Mouse (Mus musculus) lung, embryonic 16.5 days (tissue): ENCODE measurements around the gene Nol11. TPM values are rescaled to one million over a fixed set of nuclear protein-coding genes. Genes with fewer than 3 reads are reported as not detected.
"Not testable (repeated sequence)": the region's sequence is repeated elsewhere in the genome, so short reads cannot be mapped to it uniquely, and the experiment has no call there.

Experiments
- ATAC-seq: fragments of 200-750 bp; cut with Nextera tagmentation; 2 replicates; pipeline ENCODE4 v1.8.0; 2017; ENCODE audit warnings: low read depth, mild to moderate bottlenecking, moderate library complexity
- H3K27ac ChIP-seq: fragments of 300-500 bp; sonication (generic); 2 replicates; pipeline ENCODE4 v1.5.1; 2014; ENCODE audit warnings: mild to moderate bottlenecking, control low read depth, low read length
- H3K27me3 ChIP-seq: fragments of 300-500 bp; sonication (generic); 2 replicates; pipeline ENCODE4 v1.6.1; 2014; ENCODE audit warnings: low read depth, low read length, mixed read lengths; ENCODE audit not compliant: control insufficient read depth, insufficient read depth
- H3K36me3 ChIP-seq: fragments of 300-500 bp; sonication (generic); 2 replicates; pipeline ENCODE4 v1.6.1; 2014; ENCODE audit warnings: low read length; ENCODE audit not compliant: control insufficient read depth, insufficient read depth
- H3K4me1 ChIP-seq: fragments of 300-500 bp; sonication (generic); replicated peaks from 2 replicates; pipeline ENCODE4 v1.6.1; 2014; ENCODE audit warnings: low read length, mixed read lengths; ENCODE audit not compliant: control insufficient read depth, insufficient read depth
- H3K4me2 ChIP-seq: fragments of 300-500 bp; sonication (generic); 2 replicates; pipeline ENCODE4 v1.6.1; 2014; ENCODE audit warnings: low read depth, low read length, control low read depth
- H3K4me3 ChIP-seq: fragments of 300-500 bp; sonication (generic); 2 replicates; pipeline ENCODE4 v1.5.1; 2014; ENCODE audit warnings: mild to moderate bottlenecking, low read length, control low read depth
- H3K9ac ChIP-seq: fragments of 300-500 bp; sonication (generic); 2 replicates; pipeline ENCODE4 v1.6.1; 2014; ENCODE audit warnings: low read length, control low read depth
- H3K9me3 ChIP-seq: fragments of 300-500 bp; sonication (generic); 2 replicates; pipeline ENCODE4 v1.6.1; 2016; ENCODE audit warnings: low read length; ENCODE audit not compliant: control insufficient read depth
- WGBS: fragments of 180-500 bp; shearing (Covaris S2); extraction: QIAGEN DNeasy Blood & Tissue Kit; methylation state at CpG from one replicate; pipeline ENCODE4 v1.1.7; 2014; 5-methylcytosine and 5-hydroxymethylcytosine counted together
- polyA plus RNA-seq: library from polyadenylated mRNA; unstranded; fragments of >200 nt; fragmentation: Nextera tagmentation; extraction: Ambion mirVana; gene quantifications from 2 replicates; pipeline ENCODE4 v1.2.1, GENCODE M21; 2015

Gene Nol11
- polyA plus RNA-seq, 1 experiment from 2014 or later, result 49.4 TPM

DNA sequence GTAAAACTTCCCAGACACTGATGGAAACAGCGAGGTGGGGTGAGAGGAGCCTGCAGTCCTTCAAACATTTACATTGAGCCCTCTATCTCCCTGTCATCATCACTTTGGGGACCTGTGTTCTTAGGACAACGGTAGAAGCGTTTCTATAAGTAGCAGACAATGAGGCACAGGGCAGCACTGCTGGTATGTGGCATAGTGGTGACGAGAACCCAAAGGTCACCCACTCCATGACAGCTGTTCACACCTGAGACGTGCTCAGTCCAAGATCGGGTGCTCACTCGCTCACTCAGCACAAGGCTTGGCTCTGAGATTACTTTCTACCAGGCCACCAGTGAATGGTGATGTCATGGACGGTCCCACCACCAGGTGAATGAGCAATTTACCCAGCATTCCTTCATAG is 5.4 kb downstream of the Nol11 start:
- no peaks in the 10 kb centered on the region for H3K27me3 ChIP-seq
- H3K36me3 ChIP-seq, result peaks cover 37% of the 10 kb centered on the region
- no peak overlapping the region for H3K27ac ChIP-seq
- H3K4me3 ChIP-seq, result no peak overlapping the region
- 84% methylated on average over 8 of the region's 8 CpGs for WGBS
- H3K9me3 ChIP-seq, result no peaks in the 10 kb centered on the region
- H3K9ac ChIP-seq, result no peak overlapping the region
- ATAC-seq, result no peak
- no peak overlapping the region for H3K4me2 ChIP-seq
- H3K4me1 ChIP-seq, result peaks cover 4% of the 10 kb centered on the region; the same call in 1 of the 2 replicates

DNA sequence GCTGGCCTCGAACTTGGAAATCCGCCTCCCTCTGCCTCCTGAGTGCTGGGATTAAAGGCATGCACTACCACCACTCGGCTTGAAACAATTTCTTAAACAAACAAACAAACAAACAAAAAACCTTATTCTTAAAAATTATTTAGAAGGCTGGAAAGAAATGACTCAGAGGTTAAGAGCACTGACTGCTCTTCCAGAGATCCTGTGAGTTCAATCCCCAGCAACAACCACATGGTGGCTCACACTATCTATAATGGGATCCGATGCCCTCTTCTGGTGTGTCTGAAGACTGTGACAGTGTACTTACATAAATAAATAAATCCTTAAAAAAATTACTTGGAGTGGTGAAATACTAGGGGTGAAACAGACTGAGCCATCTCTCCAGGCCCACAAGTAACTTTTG is 28.0 kb downstream of the Nol11 start:
- H3K9ac ChIP-seq, result no peak overlapping the region
- no peak overlapping the region for H3K4me3 ChIP-seq
- no peak overlapping the region for H3K4me2 ChIP-seq
- H3K27ac ChIP-seq, result no peak overlapping the region
- no peaks in the 10 kb centered on the region for H3K9me3 ChIP-seq
- ATAC-seq, result no peak
- H3K36me3 ChIP-seq, result peaks cover 7% of the 10 kb centered on the region
- WGBS, result 58% methylated on average over 4 of the region's 4 CpGs
- H3K27me3 ChIP-seq, result no peaks in the 10 kb centered on the region
- H3K4me1 ChIP-seq, result no peaks in the 10 kb centered on the region

DNA sequence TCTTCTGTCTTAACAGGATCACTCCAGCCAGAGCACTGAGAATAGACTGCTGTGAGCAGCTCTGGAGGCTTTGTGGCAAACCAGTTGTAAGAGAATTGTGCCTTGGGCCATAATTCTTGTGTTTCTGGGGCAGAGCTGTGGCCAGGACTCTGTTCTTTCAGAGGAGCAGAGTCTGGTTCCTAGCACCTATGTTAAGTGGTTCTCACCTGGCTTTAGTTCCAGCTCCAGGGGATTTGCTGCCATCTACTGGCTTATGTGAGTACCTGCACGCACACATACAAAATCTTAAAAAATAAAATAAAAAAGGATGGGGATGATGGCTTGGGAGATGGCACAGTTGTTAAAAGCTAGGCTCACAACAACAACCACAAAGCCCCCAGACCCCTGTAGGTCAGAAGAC is 30.1 kb downstream of the Nol11 start:
- 42% methylated on average over 1 of the region's 1 CpGs for WGBS
- no peaks in the 10 kb centered on the region for H3K4me1 ChIP-seq
- H3K9me3 ChIP-seq, result no peaks in the 10 kb centered on the region
- no peaks in the 10 kb centered on the region for H3K27me3 ChIP-seq
- H3K4me2 ChIP-seq, result no peak overlapping the region
- H3K27ac ChIP-seq, result no peak overlapping the region
- no peaks in the 10 kb centered on the region for H3K36me3 ChIP-seq
- no peak overlapping the region for H3K4me3 ChIP-seq
- ATAC-seq, result no peak
- no peak overlapping the region for H3K9ac ChIP-seq

DNA sequence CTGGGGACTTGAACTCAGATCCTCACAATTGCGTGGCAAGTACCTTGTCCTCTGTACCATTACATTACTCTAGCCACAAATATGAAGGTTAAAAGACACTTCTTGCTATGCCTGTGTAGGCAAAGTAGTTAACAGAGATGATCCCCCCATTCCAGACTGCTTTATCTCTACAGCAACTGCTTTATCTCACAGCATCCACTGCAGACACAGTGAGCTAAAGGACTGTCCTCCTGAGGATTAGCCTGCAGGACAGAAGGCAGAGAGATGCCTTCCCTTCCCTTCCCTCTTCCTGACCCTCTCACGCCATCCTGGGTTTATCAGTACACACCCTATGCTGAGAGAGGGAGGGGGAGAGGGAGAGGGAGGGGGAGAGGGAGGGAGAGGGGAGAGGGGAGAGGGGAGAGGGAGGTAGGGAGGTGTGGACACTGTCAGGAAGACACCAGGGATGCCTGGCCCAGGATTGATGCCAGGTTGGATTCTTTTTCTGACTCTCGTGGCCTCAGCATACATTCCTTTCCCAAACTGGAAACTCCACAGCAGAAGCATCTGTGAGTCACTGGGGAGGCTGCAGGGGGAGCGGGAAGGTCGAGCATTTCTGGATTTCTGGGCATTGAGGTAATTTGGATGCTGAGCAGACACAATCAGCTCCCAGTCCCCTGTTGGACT is 32.1 kb downstream of the Nol11 start:
- ATAC-seq, result no peak
- Histone ChIP-seq H3K4me1 (no peaks in the 10 kb centered on the region), H3K9ac (no peak overlapping the region), H3K27me3 (no peaks in the 10 kb centered on the region), H3K4me2 (no peak overlapping the region), H3K27ac (no peak overlapping the region), H3K36me3 (no peaks in the 10 kb centered on the region), H3K4me3 (no peak overlapping the region), H3K9me3 (no peaks in the 10 kb centered on the region)
- WGBS, result 29% methylated on average over 5 of the region's 5 CpGs

DNA sequence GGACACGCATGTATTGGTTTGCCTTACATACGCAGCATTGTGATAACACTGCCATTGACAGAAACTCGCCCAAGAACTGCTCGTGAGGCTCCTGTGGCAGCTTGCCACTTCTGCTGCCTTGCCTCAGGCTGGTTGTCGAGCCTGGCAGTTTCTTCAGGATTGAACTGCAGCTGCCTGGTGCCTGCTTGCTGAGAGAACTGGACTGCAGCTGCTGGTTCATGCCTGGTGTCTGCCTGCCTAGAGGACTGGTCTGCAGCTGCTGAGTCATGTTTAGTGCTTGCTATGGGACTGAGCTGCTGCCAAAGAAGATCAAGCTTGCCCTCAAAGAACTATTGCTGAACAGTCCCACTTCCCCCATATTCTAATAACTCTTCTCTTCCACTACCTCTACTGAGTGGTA is 33.9 kb downstream of the Nol11 start:
- H3K9me3 ChIP-seq, result no peaks in the 10 kb centered on the region
- no peak overlapping the region for H3K9ac ChIP-seq
- no peak overlapping the region for H3K27ac ChIP-seq
- WGBS, result 80% methylated on average over 5 of the region's 5 CpGs
- H3K4me1 ChIP-seq, result no peaks in the 10 kb centered on the region
- H3K4me3 ChIP-seq, result no peak overlapping the region
- no peak for ATAC-seq
- no peaks in the 10 kb centered on the region for H3K36me3 ChIP-seq
- no peaks in the 10 kb centered on the region for H3K27me3 ChIP-seq
- no peak overlapping the region for H3K4me2 ChIP-seq

DNA sequence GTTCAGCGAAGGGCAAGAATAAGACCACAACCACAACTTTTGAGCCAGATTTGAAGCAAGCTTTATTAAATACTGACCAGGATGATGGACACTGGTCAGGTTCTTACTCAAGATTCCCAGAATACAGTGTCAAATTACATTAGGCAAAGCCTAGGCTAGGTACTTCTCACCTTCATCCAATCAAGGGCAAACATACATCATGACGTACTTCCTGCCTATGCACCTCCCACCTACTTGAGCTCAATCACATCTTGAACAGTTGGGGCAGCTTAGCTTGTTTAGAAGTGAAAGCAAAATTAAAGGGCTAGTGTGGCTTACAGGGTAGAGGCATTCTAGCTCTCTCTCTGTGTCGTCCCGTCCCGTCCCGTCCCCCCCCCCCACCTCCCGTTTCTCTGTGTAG is 34.8 kb downstream of the Nol11 start:
- no peak overlapping the region for H3K27ac ChIP-seq
- no peaks in the 10 kb centered on the region for H3K27me3 ChIP-seq
- H3K4me2 ChIP-seq, result no peak overlapping the region
- ATAC-seq, result no peak
- H3K9ac ChIP-seq, result no peak overlapping the region
- no peak overlapping the region for H3K4me3 ChIP-seq
- no peaks in the 10 kb centered on the region for H3K4me1 ChIP-seq
- WGBS, result 73% methylated on average over 7 of the region's 7 CpGs
- no peaks in the 10 kb centered on the region for H3K9me3 ChIP-seq
- no peaks in the 10 kb centered on the region for H3K36me3 ChIP-seq

DNA sequence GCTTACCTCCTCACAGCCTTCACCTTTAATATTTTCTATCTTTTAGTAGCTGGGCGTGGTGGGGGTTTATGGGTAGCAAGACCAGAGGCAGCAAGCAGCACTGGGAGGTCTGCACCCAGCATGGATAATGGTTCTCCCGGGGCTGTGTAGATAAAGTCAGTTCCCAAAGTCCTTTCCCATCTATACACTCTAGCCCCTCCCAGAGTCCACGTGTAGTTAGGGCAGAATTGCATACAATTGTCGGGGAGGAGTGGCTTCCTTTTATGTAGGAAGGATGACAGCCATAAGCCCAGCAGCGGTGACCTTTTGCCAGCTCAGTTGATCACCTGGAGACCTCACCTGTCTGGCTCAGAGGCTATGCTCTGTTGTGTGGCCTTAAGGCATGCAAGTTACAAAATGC is 35.5 kb downstream of the Nol11 start:
- Histone ChIP-seq H3K9me3 (no peaks in the 10 kb centered on the region), H3K27ac (no peak overlapping the region), H3K4me1 (no peaks in the 10 kb centered on the region), H3K4me3 (no peak overlapping the region), H3K4me2 (no peak overlapping the region), H3K9ac (no peak overlapping the region), H3K36me3 (no peaks in the 10 kb centered on the region), H3K27me3 (no peaks in the 10 kb centered on the region)
- no peak for ATAC-seq
- whole genome bisulfite sequencing, result 70% methylated on average over 5 of the region's 5 CpGs

DNA sequence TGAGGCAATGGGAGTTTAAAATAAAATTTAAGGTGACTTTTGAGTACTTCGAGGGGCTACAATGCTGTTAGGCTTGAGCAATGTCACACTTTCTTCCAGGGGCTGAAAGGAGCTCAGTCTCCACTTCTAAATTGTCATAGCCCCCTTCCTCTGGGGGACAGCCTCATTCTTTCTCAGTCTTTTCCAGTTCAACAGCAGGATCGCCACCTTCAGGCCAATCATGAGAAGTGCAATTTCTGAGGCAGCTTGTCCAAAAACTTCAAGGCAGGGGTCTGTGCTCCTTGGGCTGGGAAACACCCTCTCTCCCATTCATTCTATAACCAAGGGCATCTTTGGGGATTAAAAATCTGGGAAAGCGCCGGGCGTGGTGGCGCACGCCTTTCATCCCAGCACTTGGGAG is 37.4 kb downstream of the Nol11 start:
- no peak for ATAC-seq

DNA sequence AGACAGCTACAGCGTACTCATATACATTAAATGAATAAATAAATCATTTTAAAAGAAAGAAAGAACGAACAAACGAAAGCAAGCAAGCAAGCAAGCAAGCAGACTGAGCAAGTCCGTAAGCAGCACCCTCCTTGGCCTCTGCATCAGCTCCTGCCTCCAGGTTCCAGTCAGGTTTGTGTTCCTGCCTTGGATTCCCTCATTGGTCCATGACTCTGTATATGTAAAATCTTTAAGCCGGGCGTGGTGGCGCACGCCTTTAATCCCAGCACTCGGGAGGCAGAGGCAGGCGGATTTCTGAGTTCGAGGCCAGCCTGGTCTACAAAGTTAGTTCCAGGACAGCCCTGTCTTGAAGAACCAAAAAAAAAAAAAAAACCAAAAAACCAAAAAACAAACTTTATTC is 45.2 kb downstream of the Nol11 start:
- not testable (repeated sequence) for H3K27me3 ChIP-seq, H3K9me3 ChIP-seq, H3K9ac ChIP-seq, ATAC-seq, H3K4me2 ChIP-seq, H3K36me3 ChIP-seq, H3K4me3 ChIP-seq, H3K4me1 ChIP-seq, H3K27ac ChIP-seq
- WGBS, result 92% methylated on average over 11 of the region's 11 CpGs

More for the DNA sequence above, 37.4 kb downstream of the Nol11 start:
- H3K4me3 ChIP-seq, result no peak overlapping the region
- no peak overlapping the region for H3K27ac ChIP-seq
- H3K4me1 ChIP-seq, result no peaks in the 10 kb centered on the region
- H3K27me3 ChIP-seq, result no peaks in the 10 kb centered on the region
- H3K9ac ChIP-seq, result no peak overlapping the region
- H3K4me2 ChIP-seq, result no peak overlapping the region
- 69% methylated on average over 7 of the region's 7 CpGs for WGBS
- no peaks in the 10 kb centered on the region for H3K36me3 ChIP-seq
- no peaks in the 10 kb centered on the region for H3K9me3 ChIP-seq

DNA sequence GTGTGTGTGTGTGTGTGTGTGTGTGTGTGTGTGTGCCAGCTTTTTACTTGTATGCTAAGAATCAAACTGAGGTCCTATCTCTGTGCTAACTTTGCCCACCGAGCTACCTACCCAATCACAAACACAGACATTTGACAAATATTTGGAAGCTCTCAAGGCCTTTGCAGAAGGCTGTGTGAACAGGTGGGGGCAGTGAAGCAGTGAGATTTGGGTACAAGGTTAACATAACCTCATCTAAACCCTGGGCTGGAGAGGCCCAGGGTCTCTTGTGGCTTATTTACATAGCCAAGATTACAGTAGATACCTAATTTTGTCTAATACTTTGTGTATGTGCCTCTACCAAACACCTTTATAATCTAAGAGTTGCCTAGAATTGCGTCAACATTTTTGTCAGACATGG is 46.8 kb downstream of the Nol11 start:
- H3K27ac ChIP-seq, result no peak overlapping the region
- H3K36me3 ChIP-seq, result no peaks in the 10 kb centered on the region
- H3K27me3 ChIP-seq, result no peaks in the 10 kb centered on the region
- no peak overlapping the region for H3K9ac ChIP-seq
- H3K4me2 ChIP-seq, result no peak overlapping the region
- H3K4me3 ChIP-seq, result no peak overlapping the region
- no peaks in the 10 kb centered on the region for H3K4me1 ChIP-seq
- 55% methylated on average over 2 of the region's 2 CpGs for WGBS
- ATAC-seq, result no peak
- H3K9me3 ChIP-seq, result no peaks in the 10 kb centered on the region
